Mouse (Mus musculus): ENCODE results near the gene Slc25a21. TPM values are rescaled to one million over a fixed set of nuclear protein-coding genes. Genes with fewer than 3 reads are reported as not detected.

Slc25a21 gene
- polyA plus RNA-seq, 1 experiment from 2014 or later = 1.2 TPM

- Histone ChIP-seq H3K27ac (ENCODE audit: poor library complexity, severe bottlenecking) (no peak overlapping the region), H3K4me3 (no peak overlapping the region), H3K36me3 (no peaks in the 10 kb centered on the region), H3K27me3 (replicated peaks) (no peaks in the 10 kb centered on the region), H3K9ac (no peak overlapping the region), H3K4me1 (replicated peaks) (0 out of 2 replicates have a peak, but pooled peaks cover 3% of the 10 kb centered on the region), H3K4me2 (no peak overlapping the region), H3K9me3 (replicated peaks) (no peaks in the 10 kb centered on the region)
- 0 out of 2 replicates have a peak, but pooled peaks have one; percentile 15 for ATAC-seq (ENCODE audit: insufficient number of reproducible peaks, low FRiP score)
- WGBS = 82% methylated on average over 2 of the region's 2 CpGs
Measured at GRCm38 (mm10) chr12:56820604-56821003, 376.7 kb downstream of the Slc25a21 start.

- Histone ChIP-seq H3K4me3 (no peak overlapping the region), H3K36me3 (no peaks in the 10 kb centered on the region), H3K27ac (ENCODE audit: poor library complexity, severe bottlenecking) (no peak overlapping the region), H3K9me3 (replicated peaks) (no peaks in the 10 kb centered on the region), H3K4me2 (no peak overlapping the region), H3K9ac (no peak overlapping the region), H3K27me3 (replicated peaks) (no peaks in the 10 kb centered on the region), H3K4me1 (replicated peaks) (no peaks in the 10 kb centered on the region)
- ATAC-seq (ENCODE audit: insufficient number of reproducible peaks, low FRiP score) = no peak
- 68% methylated on average over 2 of the region's 2 CpGs for WGBS
Measured at GRCm38 (mm10) chr12:56807483-56807882, 389.8 kb downstream of the Slc25a21 start.

- no peak overlapping the region for H3K4me3 ChIP-seq
- no peak for ATAC-seq (ENCODE audit: insufficient number of reproducible peaks, low FRiP score)
- no peaks in the 10 kb centered on the region for H3K27me3 ChIP-seq (replicated peaks)
- no peaks in the 10 kb centered on the region for H3K9me3 ChIP-seq (replicated peaks)
- 83% methylated on average over 2 of the region's 2 CpGs for WGBS
- H3K27ac ChIP-seq (ENCODE audit: poor library complexity, severe bottlenecking) = no peak overlapping the region
- H3K4me2 ChIP-seq = no peak overlapping the region
- no peaks in the 10 kb centered on the region for H3K4me1 ChIP-seq (replicated peaks)
- H3K36me3 ChIP-seq = no peaks in the 10 kb centered on the region
- no peak overlapping the region for H3K9ac ChIP-seq
Measured at GRCm38 (mm10) chr12:56807078-56807477, 390.2 kb downstream of the Slc25a21 start.

- Histone ChIP-seq H3K27me3 (replicated peaks) (no peaks in the 10 kb centered on the region), H3K4me2 (no peak overlapping the region), H3K9ac (no peak overlapping the region), H3K9me3 (replicated peaks) (no peaks in the 10 kb centered on the region), H3K4me1 (replicated peaks) (no peaks in the 10 kb centered on the region), H3K4me3 (no peak overlapping the region), H3K36me3 (no peaks in the 10 kb centered on the region), H3K27ac (ENCODE audit: poor library complexity, severe bottlenecking) (no peak overlapping the region)
- no peak for ATAC-seq (ENCODE audit: insufficient number of reproducible peaks, low FRiP score)
- WGBS = 49% methylated on average over 3 of the region's 3 CpGs
Measured at GRCm38 (mm10) chr12:56804487-56804886, 392.8 kb downstream of the Slc25a21 start.

- Histone ChIP-seq H3K4me3 (no peak overlapping the region), H3K27ac (ENCODE audit: poor library complexity, severe bottlenecking) (no peak overlapping the region), H3K9ac (no peak overlapping the region), H3K4me2 (no peak overlapping the region), H3K9me3 (replicated peaks) (no peaks in the 10 kb centered on the region), H3K27me3 (replicated peaks) (no peaks in the 10 kb centered on the region), H3K36me3 (no peaks in the 10 kb centered on the region), H3K4me1 (replicated peaks) (no peaks in the 10 kb centered on the region)
- no peak for ATAC-seq (ENCODE audit: insufficient number of reproducible peaks, low FRiP score)
- WGBS = 76% methylated on average over 6 of the region's 6 CpGs
Measured at GRCm38 (mm10) chr12:56798641-56799415, 398.4 kb downstream of the Slc25a21 start.

GRCm38 (mm10) chr12:56789236-56789635 lies 408.0 kb downstream of the Slc25a21 start:
- H3K27me3 ChIP-seq (replicated peaks) = 0 out of 2 replicates have a peak, but pooled peaks cover 2% of the 10 kb centered on the region
- H3K4me3 ChIP-seq = no peak overlapping the region
- no peak for ATAC-seq (ENCODE audit: insufficient number of reproducible peaks, low FRiP score)
- H3K9ac ChIP-seq = no peak overlapping the region
- H3K4me1 ChIP-seq (replicated peaks) = no peaks in the 10 kb centered on the region
- no peak overlapping the region for H3K27ac ChIP-seq (ENCODE audit: poor library complexity, severe bottlenecking)
- H3K36me3 ChIP-seq = no peaks in the 10 kb centered on the region
- WGBS = 72% methylated on average over 4 of the region's 4 CpGs
- H3K9me3 ChIP-seq (replicated peaks) = no peaks in the 10 kb centered on the region
- H3K4me2 ChIP-seq = no peak overlapping the region

- no peak for ATAC-seq (ENCODE audit: insufficient number of reproducible peaks, low FRiP score)
- no peaks in the 10 kb centered on the region; the same call in 1 of the 2 replicates for H3K4me1 ChIP-seq (replicated peaks)
- no peak overlapping the region for H3K4me2 ChIP-seq
- H3K9me3 ChIP-seq (replicated peaks) = no peaks in the 10 kb centered on the region
- H3K4me3 ChIP-seq = no peak overlapping the region
- H3K9ac ChIP-seq = no peak overlapping the region
- H3K27me3 ChIP-seq (replicated peaks) = no peaks in the 10 kb centered on the region
- no peak overlapping the region for H3K27ac ChIP-seq (ENCODE audit: poor library complexity, severe bottlenecking)
- H3K36me3 ChIP-seq = no peaks in the 10 kb centered on the region
- WGBS = 78% methylated on average over 1 of the region's 1 CpGs
Measured at GRCm38 (mm10) chr12:56785250-56785649, 412.0 kb downstream of the Slc25a21 start.

GRCm38 (mm10) chr12:56781196-56781595 lies 416.1 kb downstream of the Slc25a21 start:
- no peak overlapping the region for H3K9ac ChIP-seq
- H3K4me1 ChIP-seq (replicated peaks) = no peaks in the 10 kb centered on the region; the same call in 1 of the 2 replicates
- H3K27me3 ChIP-seq (replicated peaks) = no peaks in the 10 kb centered on the region
- ATAC-seq (ENCODE audit: insufficient number of reproducible peaks, low FRiP score) = no peak
- WGBS = 70% methylated on average over 5 of the region's 5 CpGs
- H3K36me3 ChIP-seq = no peaks in the 10 kb centered on the region
- H3K4me2 ChIP-seq = no peak overlapping the region
- H3K4me3 ChIP-seq = no peak overlapping the region
- no peaks in the 10 kb centered on the region for H3K9me3 ChIP-seq (replicated peaks)
- H3K27ac ChIP-seq (ENCODE audit: poor library complexity, severe bottlenecking) = no peak overlapping the region

GRCm38 (mm10) chr12:56779621-56780020 lies 417.7 kb downstream of the Slc25a21 start:
- no peaks in the 10 kb centered on the region; the same call in 1 of the 2 replicates for H3K4me1 ChIP-seq (replicated peaks)
- no peak overlapping the region for H3K27ac ChIP-seq (ENCODE audit: poor library complexity, severe bottlenecking)
- H3K9me3 ChIP-seq (replicated peaks) = no peaks in the 10 kb centered on the region
- no peaks in the 10 kb centered on the region for H3K36me3 ChIP-seq
- no peaks in the 10 kb centered on the region for H3K27me3 ChIP-seq (replicated peaks)
- no peak overlapping the region for H3K9ac ChIP-seq
- 61% methylated on average over 3 of the region's 3 CpGs for WGBS
- ATAC-seq (ENCODE audit: insufficient number of reproducible peaks, low FRiP score) = no peak
- H3K4me3 ChIP-seq = no peak overlapping the region
- no peak overlapping the region for H3K4me2 ChIP-seq

GRCm38 (mm10) chr12:56773941-56774340 lies 423.3 kb downstream of the Slc25a21 start:
- WGBS = 79% methylated on average over 6 of the region's 6 CpGs
- no peak for ATAC-seq (ENCODE audit: insufficient number of reproducible peaks, low FRiP score)
- Histone ChIP-seq H3K9ac (no peak overlapping the region), H3K9me3 (replicated peaks) (no peaks in the 10 kb centered on the region), H3K4me1 (replicated peaks) (no peaks in the 10 kb centered on the region), H3K27ac (ENCODE audit: poor library complexity, severe bottlenecking) (no peak overlapping the region), H3K27me3 (replicated peaks) (no peaks in the 10 kb centered on the region), H3K4me2 (no peak overlapping the region), H3K4me3 (no peak overlapping the region), H3K36me3 (no peaks in the 10 kb centered on the region)

- WGBS = 81% methylated on average over 5 of the region's 5 CpGs
- H3K9me3 ChIP-seq (replicated peaks) = no peaks in the 10 kb centered on the region
- H3K4me1 ChIP-seq (replicated peaks) = no peaks in the 10 kb centered on the region
- no peak overlapping the region for H3K9ac ChIP-seq
- ATAC-seq (ENCODE audit: insufficient number of reproducible peaks, low FRiP score) = no peak
- no peak overlapping the region for H3K27ac ChIP-seq (ENCODE audit: poor library complexity, severe bottlenecking)
- no peak overlapping the region for H3K4me3 ChIP-seq
- H3K36me3 ChIP-seq = no peaks in the 10 kb centered on the region
- no peak overlapping the region for H3K4me2 ChIP-seq
- no peaks in the 10 kb centered on the region for H3K27me3 ChIP-seq (replicated peaks)
Measured at GRCm38 (mm10) chr12:56769421-56769820, 427.9 kb downstream of the Slc25a21 start.

GRCm38 (mm10) chr12:56767474-56767873 lies 429.8 kb downstream of the Slc25a21 start:
- Histone ChIP-seq H3K9me3 (replicated peaks) (no peaks in the 10 kb centered on the region), H3K27ac (ENCODE audit: poor library complexity, severe bottlenecking) (no peak overlapping the region), H3K4me2 (no peak overlapping the region), H3K9ac (no peak overlapping the region), H3K27me3 (replicated peaks) (no peaks in the 10 kb centered on the region), H3K36me3 (no peaks in the 10 kb centered on the region), H3K4me3 (no peak overlapping the region), H3K4me1 (replicated peaks) (no peaks in the 10 kb centered on the region)
- no peak for ATAC-seq (ENCODE audit: insufficient number of reproducible peaks, low FRiP score)
- 63% methylated on average over 6 of the region's 6 CpGs for WGBS

All from heart, embryonic 12.5 days (tissue).